Comparison of ENCODE assay signal across 8 mouse cellular contexts in the genomic region with DNA sequence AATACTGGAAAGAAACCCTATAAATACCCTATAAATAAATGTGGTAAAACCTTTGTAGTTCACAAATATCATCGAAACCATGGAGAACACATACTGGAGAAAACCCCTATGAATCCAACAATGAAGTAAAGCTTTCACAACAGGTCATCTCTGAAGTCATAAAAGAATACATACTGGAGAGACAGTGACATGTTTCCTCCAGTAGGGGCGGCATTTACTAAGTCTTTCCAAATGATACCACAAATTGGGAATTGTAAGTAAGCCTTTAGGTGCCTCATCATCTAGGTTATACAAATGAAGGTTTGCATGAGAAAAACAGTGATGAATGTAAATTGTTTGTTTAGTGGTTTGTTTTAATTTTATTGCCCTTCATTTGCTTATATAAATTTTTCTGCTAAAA. TPM values are rescaled to one million over a fixed set of nuclear protein-coding genes. Genes with fewer than 3 reads are reported as not detected.
A peak's percentile ranks its signal among the peaks of the same experiment; 100 is the strongest.
DNase-seq lines count a peak whose midpoint lies in the region; ATAC-seq lines count a peak whose summit lies in the region.

No protein-coding gene starts in this region.

- DNase-seq in CD4-positive, CD25-positive, alpha-beta regulatory T cell, adult 2 months (ENCODE audit: low read depth, low spot score) = peak; percentile 61
- peak; percentile 47 for DNase-seq in kidney, adult 9 months
- no peak for DNase-seq in kidney, adult 18-20 months
- DNase-seq in c-Kit-negative CD71-positive TER-119-positive erythroid progenitor cells, embryonic 14.5 days (ENCODE audit: low read depth, low spot score) = peak; percentile 15
- DNase-seq in lung, postnatal 36 days = peak; percentile 76
- no peak for DNase-seq in gastrocnemius, adult 8-10 months (ENCODE audit: low spot score in 2 of 2)
- no peak for DNase-seq in layer of hippocampus, postnatal 36 days

- ATAC-seq in CD4-positive, CD25-positive, alpha-beta regulatory T cell, adult 4 months = no peak

RNA-seq across cellular contexts. Expression of gene Myo9b, which starts 48.0 kb away (rescaled TPM):
- 10 to 100 TPM; 13.8 to 16.6 TPM for polyA plus RNA-seq in CD4-positive, CD25-positive, alpha-beta regulatory T cell, adult 4 months (2017; shearing (Covaris generic))
- 1 to 10 TPM; 6.2 to 8.6 (median 7.8) TPM for total RNA-seq in gastrocnemius, adult 8-10 months (2022)
- 10 to 100 TPM; 32.9 to 36.4 TPM for total RNA-seq in layer of hippocampus, postnatal 36 days (2021)

RNA-seq across cellular contexts. Expression of gene Haus8, which starts 48.2 kb away (rescaled TPM):
- 10 to 100 TPM; 43.6 to 45.4 TPM for polyA plus RNA-seq in CD4-positive, CD25-positive, alpha-beta regulatory T cell, adult 4 months (2017; shearing (Covaris generic))
- total RNA-seq in gastrocnemius, adult 8-10 months (2022) = 1 to 10 TPM; 2.4 to 5.5 (median 4.0) TPM
- total RNA-seq in layer of hippocampus, postnatal 36 days (2021) = 1 to 10 TPM; 7.8 to 9.9 TPM

Comparison
In these comparisons a context has a peak if more than half of its experiments do, and no peak if none do; other contexts are left out.
1. DNase-seq: peak in CD4-positive, CD25-positive, alpha-beta regulatory T cell, adult 2 months (single experiment), kidney, adult 9 months (single experiment), c-Kit-negative CD71-positive TER-119-positive erythroid progenitor cells, embryonic 14.5 days (single experiment) and lung, postnatal 36 days (single experiment); none in kidney, adult 18-20 months (single experiment), gastrocnemius, adult 8-10 months (0 of 2) and layer of hippocampus, postnatal 36 days (0 of 2).